Mouse (Mus musculus): Measurements from ENCODE around the gene Togaram1. TPM values are rescaled to one million over a fixed set of nuclear protein-coding genes. Genes with fewer than 3 reads are reported as not detected.
A peak's percentile ranks its signal among the peaks of the same experiment; 100 is the strongest.

Togaram1 gene
- polyA plus RNA-seq (2014; fragmentation: Nextera tagmentation; extraction: Ambion mirVana), result 24.1 and 26.7 TPM in 2 replicates

GRCm38 (mm10) chr12:64965124-64966026 is at the start of gene Togaram1, which contains the start of gene Klhl28:
Togaram1 (plus strand) TSS chr12:64965804.
Klhl28 (minus strand) TSS chr12:64965534.
- peak within 1 kb of the TSS; percentile 65 for H3K9ac ChIP-seq (ENCODE audit: low read length)
- peak within 1 kb of the TSS; percentile 87 for H3K4me2 ChIP-seq (ENCODE audit: low read depth)
- H3K4me1 ChIP-seq (ENCODE audit: control insufficient read depth, insufficient read depth, low read length), result peaks cover 13% of the 10 kb centered on the region
- under 1% methylated on average over 35 of the region's 45 CpGs for WGBS
- ATAC-seq (ENCODE audit: insufficient read depth, low FRiP score, low TSS enrichment) (peak; percentile 99), DNase-seq (ENCODE audit: low spot score) (peak; percentile 99)
- H3K27ac ChIP-seq (ENCODE audit: low read depth, low read length), result peak within 1 kb of the TSS; percentile 80
- no peaks in the 10 kb centered on the region for H3K9me3 ChIP-seq (ENCODE audit: control insufficient read depth, low read length)
- H3K27me3 ChIP-seq (ENCODE audit: control insufficient read depth, insufficient read depth, low read length), result no peaks in the 10 kb centered on the region
- no peaks in the 10 kb centered on the region for H3K36me3 ChIP-seq (ENCODE audit: control insufficient read depth, insufficient read depth, low read length)
- peak within 1 kb of the TSS; percentile 92 for H3K4me3 ChIP-seq (ENCODE audit: low read depth, low read length)

GRCm38 (mm10) chr12:64916735-64917134 is 48.9 kb upstream of the Togaram1 start:
- Histone ChIP-seq H3K4me1 (ENCODE audit: control insufficient read depth, insufficient read depth, low read length) (no peaks in the 10 kb centered on the region), H3K9ac (ENCODE audit: low read length) (no peak overlapping the region), H3K4me3 (ENCODE audit: low read depth, low read length) (no peak overlapping the region), H3K4me2 (ENCODE audit: low read depth) (no peak overlapping the region), H3K27me3 (ENCODE audit: control insufficient read depth, insufficient read depth, low read length) (no peaks in the 10 kb centered on the region), H3K9me3 (ENCODE audit: control insufficient read depth, low read length) (no peaks in the 10 kb centered on the region), H3K36me3 (ENCODE audit: control insufficient read depth, insufficient read depth, low read length) (no peaks in the 10 kb centered on the region), H3K27ac (ENCODE audit: low read depth, low read length) (no peak overlapping the region)
- ATAC-seq (ENCODE audit: insufficient read depth, low FRiP score, low TSS enrichment) (no peak), DNase-seq (ENCODE audit: low spot score) (no peak)

GRCm38 (mm10) chr12:64917578-64918471 is 47.8 kb upstream of the Togaram1 start, which contains the start of gene Gm527:
Gm527 (plus strand) TSS chr12:64917906.
- H3K4me1 ChIP-seq (ENCODE audit: control insufficient read depth, insufficient read depth, low read length), result no peaks in the 10 kb centered on the region
- DNase-seq (ENCODE audit: low spot score) (peak; percentile 96), ATAC-seq (ENCODE audit: insufficient read depth, low FRiP score, low TSS enrichment) (peak; percentile 100)
- H3K27ac ChIP-seq (ENCODE audit: low read depth, low read length), result peak within 1 kb of the TSS; percentile 58; the same call in 1 of the 2 replicates
- H3K9me3 ChIP-seq (ENCODE audit: control insufficient read depth, low read length), result no peaks in the 10 kb centered on the region
- under 1% methylated on average over 39 of the region's 93 CpGs for WGBS
- H3K9ac ChIP-seq (ENCODE audit: low read length), result peak within 1 kb of the TSS; percentile 75
- peak within 1 kb of the TSS; percentile 81 for H3K4me2 ChIP-seq (ENCODE audit: low read depth)
- no peaks in the 10 kb centered on the region for H3K27me3 ChIP-seq (ENCODE audit: control insufficient read depth, insufficient read depth, low read length)
- no peaks in the 10 kb centered on the region for H3K36me3 ChIP-seq (ENCODE audit: control insufficient read depth, insufficient read depth, low read length)
- H3K4me3 ChIP-seq (ENCODE audit: low read depth, low read length), result peak within 1 kb of the TSS; percentile 81

- Histone ChIP-seq H3K9me3 (ENCODE audit: control insufficient read depth, low read length) (no peaks in the 10 kb centered on the region), H3K4me3 (ENCODE audit: low read depth, low read length) (no peak overlapping the region), H3K27me3 (ENCODE audit: control insufficient read depth, insufficient read depth, low read length) (no peaks in the 10 kb centered on the region), H3K4me2 (ENCODE audit: low read depth) (no peak overlapping the region), H3K36me3 (ENCODE audit: control insufficient read depth, insufficient read depth, low read length) (no peaks in the 10 kb centered on the region), H3K4me1 (ENCODE audit: control insufficient read depth, insufficient read depth, low read length) (no peaks in the 10 kb centered on the region), H3K9ac (ENCODE audit: low read length) (no peak overlapping the region), H3K27ac (ENCODE audit: low read depth, low read length) (no peak overlapping the region)
- WGBS, result 80% methylated on average over 2 of the region's 2 CpGs
- DNase-seq (ENCODE audit: low spot score), result no peak
- no peak for ATAC-seq (ENCODE audit: insufficient read depth, low FRiP score, low TSS enrichment)
These were observed 28.1 kb upstream of the Togaram1 start for GRCm38 (mm10) chr12:64937493-64937892.

GRCm38 (mm10) chr12:64964560-64964959 is 1.0 kb upstream of the Togaram1 start:
- H3K36me3 ChIP-seq (ENCODE audit: control insufficient read depth, insufficient read depth, low read length), result no peaks in the 10 kb centered on the region
- peak overlapping the region; percentile 1 for H3K9ac ChIP-seq (ENCODE audit: low read length)
- ATAC-seq (ENCODE audit: insufficient read depth, low FRiP score, low TSS enrichment) (no peak), DNase-seq (ENCODE audit: low spot score) (no peak)
- H3K4me2 ChIP-seq (ENCODE audit: low read depth), result peak overlapping the region; percentile 57
- WGBS, result 26% methylated on average over 4 of the region's 4 CpGs
- no peaks in the 10 kb centered on the region for H3K27me3 ChIP-seq (ENCODE audit: control insufficient read depth, insufficient read depth, low read length)
- H3K27ac ChIP-seq (ENCODE audit: low read depth, low read length), result no peak overlapping the region
- H3K4me1 ChIP-seq (ENCODE audit: control insufficient read depth, insufficient read depth, low read length), result peaks cover 9% of the 10 kb centered on the region
- no peaks in the 10 kb centered on the region for H3K9me3 ChIP-seq (ENCODE audit: control insufficient read depth, low read length)
- peak overlapping the region; percentile 92 for H3K4me3 ChIP-seq (ENCODE audit: low read depth, low read length)

GRCm38 (mm10) chr12:64966101-64966631 is 562 bp downstream of the Togaram1 start:
- WGBS, result under 1% methylated on average over 44 of the region's 44 CpGs
- ATAC-seq (ENCODE audit: insufficient read depth, low FRiP score, low TSS enrichment) (peak; percentile 4), DNase-seq (ENCODE audit: low spot score) (no peak)
- H3K9me3 ChIP-seq (ENCODE audit: control insufficient read depth, low read length), result no peaks in the 10 kb centered on the region
- H3K4me3 ChIP-seq (ENCODE audit: low read depth, low read length), result peak overlapping the region; percentile 92
- H3K27ac ChIP-seq (ENCODE audit: low read depth, low read length), result peak overlapping the region; percentile 80
- no peaks in the 10 kb centered on the region for H3K36me3 ChIP-seq (ENCODE audit: control insufficient read depth, insufficient read depth, low read length)
- H3K4me2 ChIP-seq (ENCODE audit: low read depth), result peak overlapping the region; percentile 87
- H3K9ac ChIP-seq (ENCODE audit: low read length), result peak overlapping the region; percentile 65
- H3K4me1 ChIP-seq (ENCODE audit: control insufficient read depth, insufficient read depth, low read length), result peaks cover 16% of the 10 kb centered on the region
- H3K27me3 ChIP-seq (ENCODE audit: control insufficient read depth, insufficient read depth, low read length), result no peaks in the 10 kb centered on the region

GRCm38 (mm10) chr12:64966652-64967435 is 1.2 kb downstream of the Togaram1 start:
- H3K36me3 ChIP-seq (ENCODE audit: control insufficient read depth, insufficient read depth, low read length), result no peaks in the 10 kb centered on the region
- H3K27ac ChIP-seq (ENCODE audit: low read depth, low read length), result no peak overlapping the region
- peaks cover 16% of the 10 kb centered on the region for H3K4me1 ChIP-seq (ENCODE audit: control insufficient read depth, insufficient read depth, low read length)
- DNase-seq (ENCODE audit: low spot score), result peak; percentile 10
- H3K4me2 ChIP-seq (ENCODE audit: low read depth), result peak overlapping the region; percentile 87
- peak overlapping the region; percentile 65 for H3K9ac ChIP-seq (ENCODE audit: low read length)
- no peaks in the 10 kb centered on the region for H3K27me3 ChIP-seq (ENCODE audit: control insufficient read depth, insufficient read depth, low read length)
- no peaks in the 10 kb centered on the region for H3K9me3 ChIP-seq (ENCODE audit: control insufficient read depth, low read length)
- ATAC-seq (ENCODE audit: insufficient read depth, low FRiP score, low TSS enrichment), result no peak
- 6% methylated on average over 19 of the region's 19 CpGs for WGBS
- peak overlapping the region; percentile 92 for H3K4me3 ChIP-seq (ENCODE audit: low read depth, low read length)

GRCm38 (mm10) chr12:64967470-64967869 is 1.9 kb downstream of the Togaram1 start:
- H3K4me1 ChIP-seq (ENCODE audit: control insufficient read depth, insufficient read depth, low read length), result peaks cover 16% of the 10 kb centered on the region

More at GRCm38 (mm10) chr12:64967470-64967869, 1.9 kb downstream of the Togaram1 start:
- Histone ChIP-seq H3K27me3 (ENCODE audit: control insufficient read depth, insufficient read depth, low read length) (no peaks in the 10 kb centered on the region), H3K4me2 (ENCODE audit: low read depth) (peak overlapping the region; percentile 87), H3K36me3 (ENCODE audit: control insufficient read depth, insufficient read depth, low read length) (no peaks in the 10 kb centered on the region), H3K9ac (ENCODE audit: low read length) (no peak overlapping the region), H3K9me3 (ENCODE audit: control insufficient read depth, low read length) (no peaks in the 10 kb centered on the region), H3K4me3 (ENCODE audit: low read depth, low read length) (peak overlapping the region; percentile 92), H3K27ac (ENCODE audit: low read depth, low read length) (no peak overlapping the region)
- ATAC-seq (ENCODE audit: insufficient read depth, low FRiP score, low TSS enrichment) (no peak), DNase-seq (ENCODE audit: low spot score) (peak; percentile 13)
- WGBS, result under 1% methylated on average over 9 of the region's 9 CpGs

Data from neural tube, embryonic 11.5 days (tissue).